Mouse (Mus musculus) stomach, postnatal 0 days (tissue): Measurements from ENCODE around the gene Hprt. TPM values are rescaled to one million over a fixed set of nuclear protein-coding genes. Genes with fewer than 3 reads are reported as not detected.

Experiments used
- ATAC-seq: fragments of 200-750 bp; cut with Nextera tagmentation; 2 replicates; pipeline ENCODE4 v1.8.0; 2017; ENCODE audit not compliant: low FRiP score, low TSS enrichment
- DNase-seq: peaks from one replicate; pipeline ENCODE4 v3.0.0-alpha.2; 2016; ENCODE audit warnings: low spot score
- H3K27ac ChIP-seq: fragments of 300-500 bp; sonication (generic); replicated peaks from 2 replicates; pipeline ENCODE4 v1.5.1; 2014; ENCODE audit warnings: mild to moderate bottlenecking, control low read depth
- H3K27me3 ChIP-seq: fragments of 300-500 bp; sonication (generic); 2 replicates; pipeline ENCODE4 v1.6.1; 2014; ENCODE audit warnings: low read length; ENCODE audit not compliant: control insufficient read depth, insufficient read depth
- H3K36me3 ChIP-seq: fragments of 300-500 bp; sonication (generic); 2 replicates; pipeline ENCODE4 v1.6.1; 2014; ENCODE audit warnings: low read length, mixed read lengths; ENCODE audit not compliant: control insufficient read depth, insufficient read depth
- H3K4me1 ChIP-seq: fragments of 300-500 bp; sonication (generic); replicated peaks from 2 replicates; pipeline ENCODE4 v1.6.1; 2014; ENCODE audit warnings: antibody characterized with exemption; ENCODE audit not compliant: control insufficient read depth, insufficient read depth
- H3K4me2 ChIP-seq: fragments of 300-500 bp; sonication (generic); replicated peaks from 2 replicates; pipeline ENCODE4 v1.6.1; 2014; ENCODE audit warnings: low read depth, mild to moderate bottlenecking, control low read depth, moderate library complexity
- H3K4me3 ChIP-seq: fragments of 300-500 bp; sonication (generic); 2 replicates; pipeline ENCODE4 v1.5.1; 2014; ENCODE audit warnings: low read depth, low read length, control low read depth
- H3K9ac ChIP-seq: fragments of 300-500 bp; sonication (generic); 2 replicates; pipeline ENCODE4 v1.6.1; 2014; ENCODE audit warnings: mild to moderate bottlenecking, low read length, control low read depth, mixed read lengths
- H3K9me3 ChIP-seq: fragments of 300-500 bp; sonication (generic); 2 replicates; pipeline ENCODE4 v1.6.1; 2016; ENCODE audit warnings: low read length; ENCODE audit not compliant: control insufficient read depth
- CTCF ChIP-seq: IDR thresholded peaks from 2 replicates; pipeline ENCODE4 v1.5.1; 2016; ENCODE audit warnings: antibody characterized with exemption, low read depth, mild to moderate bottlenecking, moderate library complexity
- EP300 ChIP-seq: optimal IDR thresholded peaks from 2 replicates; pipeline ENCODE3; 2016; ENCODE audit warnings: antibody characterized with exemption
- WGBS: fragments of 180-500 bp; shearing (Covaris S2); extraction: QIAGEN DNeasy Blood & Tissue Kit; methylation state at CpG from one replicate; pipeline ENCODE4 v1.1.7; 2014; 5-methylcytosine and 5-hydroxymethylcytosine counted together
- polyA plus RNA-seq: library from polyadenylated mRNA; unstranded; fragments of >200 nt; fragmentation: Nextera tagmentation; extraction: Ambion mirVana; gene quantifications from 2 replicates; pipeline ENCODE4 v1.2.1, GENCODE M21; 2015

Hprt gene
- polyA plus RNA-seq, 1 experiment from 2014 or later = 254 TPM

DNA sequence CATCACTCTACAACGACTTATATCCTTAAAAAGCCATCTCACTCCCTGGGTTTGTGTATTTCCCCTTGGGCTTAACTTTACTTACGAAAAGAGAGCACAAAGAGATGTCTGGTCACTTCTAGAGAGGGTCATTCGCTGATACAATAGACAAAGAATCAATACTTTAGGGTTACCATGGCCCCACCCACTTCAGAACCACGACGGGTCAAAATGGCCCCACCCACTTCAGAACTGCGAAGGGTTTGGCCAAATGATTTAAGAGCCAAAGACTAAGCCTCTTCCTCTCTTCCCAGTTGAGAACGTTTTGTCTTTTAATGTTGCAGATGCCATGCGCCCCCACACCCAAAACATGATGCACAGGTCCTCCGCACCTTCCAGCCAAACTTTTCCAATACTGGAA, 67.8 kb downstream of the Hprt start:
- H3K4me3 ChIP-seq = peak overlapping the region; percentile 58
- no peaks in the 10 kb centered on the region for H3K27me3 ChIP-seq
- 16% methylated on average over 9 of the region's 9 CpGs for WGBS
- H3K36me3 ChIP-seq = no peaks in the 10 kb centered on the region
- no peak for TF ChIP-seq CTCF
- TF ChIP-seq EP300 = no peak
- H3K4me2 ChIP-seq = peak overlapping the region; percentile 51
- H3K27ac ChIP-seq = peak overlapping the region; percentile 91
- DNase-seq (no peak), ATAC-seq (no peak)
- no peaks in the 10 kb centered on the region for H3K9me3 ChIP-seq
- peak overlapping the region; percentile 83; the same call in 1 of the 2 replicates for H3K9ac ChIP-seq
- no peaks in the 10 kb centered on the region for H3K4me1 ChIP-seq

DNA sequence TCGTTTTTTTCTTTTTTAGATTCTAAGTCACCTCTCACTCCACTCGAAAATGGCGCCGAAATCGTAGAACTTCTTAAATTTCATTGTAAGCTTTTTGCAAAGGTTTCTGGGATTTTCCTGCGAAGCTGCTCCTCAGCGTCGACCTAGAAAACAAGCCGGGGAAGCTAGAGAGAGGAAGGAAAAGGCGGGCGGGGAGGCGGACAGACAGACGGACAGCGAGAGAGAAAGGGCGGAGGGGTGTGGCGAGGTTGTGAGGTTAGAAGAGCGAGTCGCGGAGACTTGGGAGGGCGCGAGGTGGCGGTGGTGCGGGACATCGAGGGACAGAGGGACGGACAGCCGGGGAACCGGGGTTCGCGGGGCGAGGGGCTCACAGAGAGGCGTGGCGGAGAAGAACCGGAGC, 68.7 kb downstream of the Hprt start:
- Histone ChIP-seq H3K27ac (peak overlapping the region; percentile 91), H3K36me3 (no peaks in the 10 kb centered on the region), H3K4me1 (no peaks in the 10 kb centered on the region), H3K4me3 (peak overlapping the region; percentile 58), H3K4me2 (peak overlapping the region; percentile 51), H3K9ac (peak overlapping the region; percentile 83), H3K9me3 (no peaks in the 10 kb centered on the region), H3K27me3 (no peaks in the 10 kb centered on the region)
- DNase-seq (peak; percentile 35), ATAC-seq (peak; percentile 40)
- 14% methylated on average over 26 of the region's 33 CpGs for WGBS
- no peak for TF ChIP-seq EP300
- no peak for TF ChIP-seq CTCF

DNA sequence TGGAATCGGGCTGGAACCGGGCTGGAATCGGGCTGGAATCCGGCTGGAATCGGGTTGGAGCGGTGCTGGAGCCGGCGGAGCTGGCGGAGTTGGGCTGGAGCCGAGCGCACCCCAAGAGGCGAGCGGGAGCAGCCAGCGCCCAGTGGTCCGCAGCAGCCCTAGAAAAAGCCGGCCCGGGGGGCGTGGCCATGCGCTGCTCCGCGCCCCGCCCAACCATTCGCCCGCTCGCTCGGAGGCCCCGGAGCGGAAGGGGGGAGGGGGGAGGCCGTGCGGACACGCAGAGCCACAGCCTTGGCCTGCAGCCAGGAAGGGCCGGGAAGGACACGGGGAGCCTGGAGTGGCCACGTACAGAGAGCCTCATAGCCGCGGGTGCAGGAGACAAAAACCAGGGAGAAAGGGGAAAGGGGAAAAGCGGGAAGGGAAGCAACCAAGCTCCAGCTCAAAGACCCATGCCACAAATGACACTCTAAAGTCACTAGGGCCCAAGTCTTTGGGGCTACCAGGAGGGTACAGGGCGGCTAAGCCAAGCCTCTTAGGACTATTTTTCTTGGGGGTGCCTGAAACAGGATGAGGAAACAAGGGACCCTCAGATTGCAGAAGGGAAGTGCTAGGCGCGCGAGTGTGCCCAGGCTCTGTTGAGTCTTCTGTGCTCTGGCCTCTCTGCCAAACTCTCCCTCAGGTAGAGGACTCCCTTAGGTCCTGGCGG, 69.3 kb downstream of the Hprt start:
- peak overlapping the region; percentile 91 for H3K27ac ChIP-seq
- no peak for TF ChIP-seq CTCF
- TF ChIP-seq EP300 = no peak
- ATAC-seq (peak; percentile 90), DNase-seq (peak; percentile 89)
- H3K9ac ChIP-seq = peak overlapping the region; percentile 83
- H3K27me3 ChIP-seq = no peaks in the 10 kb centered on the region
- H3K36me3 ChIP-seq = no peaks in the 10 kb centered on the region
- peak overlapping the region; percentile 51 for H3K4me2 ChIP-seq
- H3K4me3 ChIP-seq = peak overlapping the region; percentile 58
- 11% methylated on average over 27 of the region's 42 CpGs for WGBS
- H3K9me3 ChIP-seq = no peaks in the 10 kb centered on the region
- H3K4me1 ChIP-seq = no peaks in the 10 kb centered on the region

DNA sequence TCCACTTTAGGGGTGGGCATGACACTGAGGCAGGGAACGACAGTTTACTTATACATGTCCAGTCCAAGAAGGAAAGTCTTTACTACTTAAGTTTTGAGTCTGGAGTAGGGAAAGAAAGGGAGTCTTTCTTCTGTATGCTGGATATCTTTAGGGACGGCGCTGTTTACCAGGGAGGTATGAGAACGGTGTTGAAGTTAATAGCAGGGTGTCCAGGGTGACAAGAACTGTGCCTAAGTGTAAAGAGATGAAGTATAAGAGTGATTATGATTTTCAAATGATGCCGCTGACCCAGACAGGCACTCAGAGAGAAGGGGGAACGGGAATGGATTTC, 69.8 kb downstream of the Hprt start:
- ATAC-seq = no peak
- TF ChIP-seq CTCF = no peak
- TF ChIP-seq EP300 = no peak
- Histone ChIP-seq H3K9ac (peak overlapping the region; percentile 48), H3K4me2 (peak overlapping the region; percentile 51), H3K4me1 (no peaks in the 10 kb centered on the region), H3K27ac (peak overlapping the region; percentile 91), H3K36me3 (no peaks in the 10 kb centered on the region), H3K9me3 (no peaks in the 10 kb centered on the region), H3K4me3 (peak overlapping the region; percentile 58), H3K27me3 (no peaks in the 10 kb centered on the region)
- DNase-seq = no peak
- 39% methylated on average over 6 of the region's 6 CpGs for WGBS

DNA sequence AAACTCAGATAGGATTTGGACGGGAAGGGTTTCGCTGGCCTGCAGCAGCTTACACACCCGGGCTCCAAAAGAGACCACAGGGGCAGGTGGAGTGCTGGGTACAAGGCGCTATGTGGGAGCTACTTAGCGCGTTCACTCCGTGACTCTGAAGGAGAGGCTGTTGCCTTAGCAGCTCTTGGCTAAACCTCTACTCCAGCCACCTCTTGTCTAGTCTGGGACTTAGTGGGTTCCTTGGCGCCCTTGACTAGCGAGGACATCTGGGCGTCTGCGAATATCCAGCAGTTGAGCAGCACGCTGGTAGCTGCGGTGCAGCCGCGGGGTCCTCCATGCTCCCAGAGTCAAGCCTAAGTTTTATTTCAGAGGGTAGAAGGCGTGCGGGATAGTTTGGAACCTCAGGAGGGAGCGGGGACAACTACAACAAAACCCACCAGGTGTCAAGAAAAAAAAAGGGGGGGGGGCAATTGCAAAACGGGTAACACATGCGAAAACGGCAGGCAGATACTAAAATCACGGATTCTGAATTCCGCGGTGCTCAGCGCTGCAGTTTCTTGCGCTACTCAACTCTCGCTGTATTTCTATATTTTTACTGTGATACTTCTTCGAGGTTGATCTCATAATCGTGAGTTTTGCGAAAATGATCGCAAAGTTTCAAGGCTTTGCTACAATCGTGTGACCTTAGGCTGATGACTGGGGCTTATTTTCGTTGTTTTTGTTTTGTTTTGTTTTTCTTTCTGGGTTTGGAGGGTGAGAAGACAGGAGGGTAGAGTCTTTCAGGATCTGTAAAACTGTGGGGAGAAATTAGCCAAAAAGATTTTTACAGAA, 70.7 kb downstream of the Hprt start:
- DNase-seq = no peak
- TF ChIP-seq EP300 (no peak), CTCF (no peak)
- 17% methylated on average over 33 of the region's 33 CpGs for WGBS

More for the DNA sequence above, 70.7 kb downstream of the Hprt start:
- H3K27me3 ChIP-seq = no peaks in the 10 kb centered on the region
- no peaks in the 10 kb centered on the region for H3K36me3 ChIP-seq
- no peaks in the 10 kb centered on the region for H3K9me3 ChIP-seq
- peak overlapping the region; percentile 43 for H3K9ac ChIP-seq
- no peaks in the 10 kb centered on the region for H3K4me1 ChIP-seq
- no peak for ATAC-seq
- H3K4me2 ChIP-seq = peak overlapping the region; percentile 53
- H3K27ac ChIP-seq = peak overlapping the region; percentile 36; the same call in 1 of the 2 replicates
- H3K4me3 ChIP-seq = peak overlapping the region; percentile 31
